Mouse (Mus musculus) cortical plate, adult 2 months (tissue): ENCODE measurements around the gene Zbp1. TPM values are rescaled to one million over a fixed set of nuclear protein-coding genes. Genes with fewer than 3 reads are reported as not detected.

ENCODE experiments used
- H3K27ac ChIP-seq: fragments of 200-500 bp; 2 replicates; pipeline ENCODE4 v1.5.1; 2012; ENCODE audit warnings: low read length, control low read depth, inconsistent platforms; ENCODE audit not compliant: insufficient read depth
- H3K4me1 ChIP-seq: fragments of 200-500 bp; 2 replicates; pipeline ENCODE4 v1.6.1; 2011; ENCODE audit warnings: low read length; ENCODE audit not compliant: control insufficient read depth, insufficient read depth
- H3K4me3 ChIP-seq: fragments of 200-500 bp; 2 replicates; pipeline ENCODE4 v1.5.1; 2011; ENCODE audit warnings: mild to moderate bottlenecking, low read length, control low read depth; ENCODE audit not compliant: insufficient read depth
- CTCF ChIP-seq: fragments of 200-500 bp; IDR thresholded peaks from 2 replicates; pipeline ENCODE4 v1.5.1; 2011; ENCODE audit warnings: mild to moderate bottlenecking, control low read depth, low read length; ENCODE audit not compliant: insufficient read depth; ENCODE audit errors: extremely low read depth
- POLR2A ChIP-seq: fragments of 200-500 bp; IDR thresholded peaks from 2 replicates; pipeline ENCODE4 v1.6.1; 2011; ENCODE audit warnings: mild to moderate bottlenecking, low read length, control low read depth; ENCODE audit not compliant: insufficient read depth; ENCODE audit errors: extremely low read depth
- polyA plus RNA-seq: library from polyadenylated mRNA; depleted of rRNA; stranded (reverse); fragments of >200 nt; gene quantifications from 2 replicates; pipeline ENCODE4 v1.2.3, GENCODE M21; 2012

The Zbp1 gene
- polyA plus RNA-seq, 1 experiment = 1.0 TPM

DNA sequence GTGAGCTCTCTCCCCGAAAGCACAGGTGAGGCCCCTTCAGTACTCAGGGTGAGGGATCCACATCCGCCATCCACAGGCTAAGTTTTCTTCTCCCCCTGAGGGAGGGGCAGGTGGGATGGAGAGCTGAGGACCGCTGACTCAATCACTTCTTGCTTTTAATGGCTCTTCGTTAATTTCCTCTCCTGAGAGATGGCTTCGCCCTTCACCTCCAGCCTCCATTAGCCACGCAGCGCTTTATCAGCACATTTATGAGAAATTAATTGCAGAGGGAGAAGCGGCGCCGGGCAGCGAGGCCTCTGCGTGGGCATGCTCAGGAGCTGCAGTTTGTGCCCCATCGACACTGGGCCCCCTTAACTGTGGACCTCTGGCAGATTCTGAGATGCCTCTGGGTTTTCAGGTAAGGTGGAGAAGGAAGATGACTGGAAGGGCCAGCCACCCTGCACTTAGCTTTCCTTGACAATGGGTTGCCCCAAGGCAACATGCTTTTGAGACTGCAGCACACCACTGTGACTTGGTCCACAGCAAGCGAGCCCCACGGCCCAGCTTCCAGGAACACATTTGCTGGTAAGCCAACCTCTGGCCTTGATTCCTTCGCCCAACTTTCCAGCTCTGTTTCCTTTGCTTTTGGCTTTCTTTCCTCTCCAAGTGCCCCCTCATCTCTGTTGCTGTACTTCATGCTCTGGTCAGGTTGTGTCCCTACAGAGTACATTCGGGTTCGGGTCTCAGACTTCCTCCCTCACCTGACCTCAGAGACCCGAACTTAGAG is 15.6 kb downstream of the Zbp1 start:
- TF ChIP-seq POLR2A = no peak
- no peak for TF ChIP-seq CTCF
- Histone ChIP-seq H3K4me3 (no peak overlapping the region), H3K27ac (no peak overlapping the region), H3K4me1 (no peaks in the 10 kb centered on the region)

GRCm38 (mm10) chr2:173194796-173195195 is 23.9 kb downstream of the Zbp1 start:
- H3K4me3 ChIP-seq = no peak overlapping the region
- H3K27ac ChIP-seq = no peak overlapping the region
- no peak for TF ChIP-seq CTCF
- TF ChIP-seq POLR2A = no peak
- no peaks in the 10 kb centered on the region for H3K4me1 ChIP-seq

- TF ChIP-seq POLR2A (no peak), CTCF (no peak)
- Histone ChIP-seq H3K4me3 (no peak overlapping the region), H3K27ac (no peak overlapping the region), H3K4me1 (no peaks in the 10 kb centered on the region)
Observed at GRCm38 (mm10) chr2:173187182-173187855, 31.4 kb downstream of the Zbp1 start.

- Histone ChIP-seq H3K4me1 (no peaks in the 10 kb centered on the region), H3K27ac (no peak overlapping the region), H3K4me3 (no peak overlapping the region)
- TF ChIP-seq CTCF = peak; percentile 94
- no peak for TF ChIP-seq POLR2A
Observed at GRCm38 (mm10) chr2:173186047-173186943, 32.4 kb downstream of the Zbp1 start.

- TF ChIP-seq CTCF = no peak
- no peak for TF ChIP-seq POLR2A
- no peak overlapping the region for H3K27ac ChIP-seq
- no peak overlapping the region for H3K4me3 ChIP-seq
- H3K4me1 ChIP-seq = no peaks in the 10 kb centered on the region
Observed at GRCm38 (mm10) chr2:173185282-173185681, 33.4 kb downstream of the Zbp1 start.

DNA sequence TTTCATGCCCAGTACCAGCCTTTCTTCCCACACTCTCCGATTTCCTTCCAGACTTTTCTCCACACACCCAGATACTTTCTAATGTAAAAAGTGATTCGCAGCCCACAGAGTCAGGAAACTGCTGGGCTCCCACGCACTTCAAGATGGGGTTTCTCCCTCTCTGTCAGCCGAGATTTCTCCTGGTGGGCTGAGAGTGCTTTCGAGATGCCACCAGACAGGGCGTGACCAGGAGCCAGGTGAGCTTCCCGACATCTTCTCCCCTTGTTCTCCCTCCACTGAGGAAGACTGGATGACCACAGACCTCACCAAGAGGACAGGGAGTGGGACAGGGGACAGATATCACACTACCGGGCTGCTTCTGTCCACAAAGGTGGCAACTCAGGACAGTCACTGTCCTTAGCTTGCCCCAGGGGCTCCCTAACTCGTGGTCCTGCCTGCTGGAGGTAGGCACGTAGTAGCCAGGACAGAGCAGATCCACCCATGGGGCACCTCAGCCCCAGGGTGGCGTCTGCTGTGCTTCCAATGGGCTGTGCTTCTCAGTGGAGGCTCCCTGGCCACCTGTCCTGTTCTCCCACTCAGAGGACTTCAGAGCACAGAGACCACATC is 34.1 kb downstream of the Zbp1 start:
- TF ChIP-seq CTCF = no peak
- no peak for TF ChIP-seq POLR2A
- Histone ChIP-seq H3K4me1 (no peaks in the 10 kb centered on the region), H3K27ac (no peak overlapping the region), H3K4me3 (no peak overlapping the region)

- TF ChIP-seq CTCF = peak; percentile 64
- TF ChIP-seq POLR2A = no peak
- Histone ChIP-seq H3K4me3 (no peak overlapping the region), H3K27ac (no peak overlapping the region)
Observed at GRCm38 (mm10) chr2:173183836-173184460, 34.8 kb downstream of the Zbp1 start.

GRCm38 (mm10) chr2:173183311-173183710 is 35.4 kb downstream of the Zbp1 start:
- TF ChIP-seq CTCF (no peak), POLR2A (no peak)
- H3K4me3 ChIP-seq = no peak overlapping the region

More at GRCm38 (mm10) chr2:173183836-173184460, 34.8 kb downstream of the Zbp1 start:
- H3K4me1 ChIP-seq = no peaks in the 10 kb centered on the region

More at GRCm38 (mm10) chr2:173183311-173183710, 35.4 kb downstream of the Zbp1 start:
- no peak overlapping the region for H3K27ac ChIP-seq
- H3K4me1 ChIP-seq = no peaks in the 10 kb centered on the region
